12 mouse cellular contexts compared by ENCODE assay signal in genomic region chr9:108462192-108462591, GRCm38 (mm10). TPM values are rescaled to one million over a fixed set of nuclear protein-coding genes. Genes with fewer than 3 reads are reported as not detected.
A peak's percentile ranks its signal among the peaks of the same experiment; 100 is the strongest.
DNase-seq lines count a peak whose midpoint lies in the region; ATAC-seq and TF ChIP-seq lines count a peak whose summit lies in the region.
"Had no signal": no experiment of that assay in that cellular context is flagged by ENCODE, and none has a peak within 500 bp of the region (broad histone marks: within the 10 kb centered on the region; RNA-seq: fewer than 3 reads in every experiment).

No protein-coding gene starts in this region.

- H3K4me2 ChIP-seq in intestine, postnatal 0 days (replicated peaks; ENCODE audit: low read depth), result peak overlapping the region; percentile 73

- H3K4me3 ChIP-seq in gastrocnemius, adult 2 months, result peak overlapping the region; percentile 100
- H3K4me3 ChIP-seq in G1E (ENCODE audit: low read depth, low read length), result peak overlapping the region; percentile 88; the same call in 1 of the 2 replicates
- H3K4me3 ChIP-seq in intestine, postnatal 0 days (ENCODE audit: low read depth, low read length), result no peak overlapping the region

- H3K9ac ChIP-seq in intestine, postnatal 0 days (ENCODE audit: low read depth, low read length), result 0 out of 2 replicates have a peak overlapping the region, but pooled peaks have one; percentile 17

- no peak for DNase-seq in gastrocnemius, adult 2 months
- DNase-seq in gastrocnemius, adult 18-20 months (ENCODE audit: low spot score), result no peak
- DNase-seq in G1E (ENCODE audit: low spot score), result no peak
- peak; percentile 34 for DNase-seq in lung, postnatal 25 days (ENCODE audit: low spot score)
- DNase-seq in layer of hippocampus, adult 9-10 months (ENCODE audit: low spot score), result no peak
- no peak for DNase-seq in cerebellum, adult 18-20 months
- DNase-seq: B cell, adult 2 months; cerebellum, postnatal 10 days had no signal

- intact Hi-C loops in gastrocnemius, adult 2 months (cut with DNase I), result loop anchor here (5.0 kb wide), 1 partner anchor 50 kb away; no protein-coding TSS in a partner anchor

- H3K4me1 ChIP-seq in G1E (ENCODE audit: insufficient read depth, low read depth, low read length), result peaks cover 47% of the 10 kb centered on the region
- H3K4me1 ChIP-seq in intestine, postnatal 0 days (replicated peaks; ENCODE audit: control insufficient read depth, insufficient read depth, low read length), result peaks cover 14% of the 10 kb centered on the region

- no peak for TF ChIP-seq CTCF in gastrocnemius, adult 2 months (IDR thresholded peaks at IDR 0.05)
- TF ChIP-seq CTCF in G1E (IDR thresholded peaks at IDR 0.05; ENCODE audit: low read depth, low read length), result no peak
- no peak for TF ChIP-seq CTCF in intestine, postnatal 0 days (IDR thresholded peaks at IDR 0.05; ENCODE audit: low read depth)

- H3K27ac ChIP-seq in gastrocnemius, adult 2 months, result peak overlapping the region; percentile 28
- 0 out of 2 replicates have a peak overlapping the region, but pooled peaks have one; percentile 2 for H3K27ac ChIP-seq in intestine, postnatal 0 days (ENCODE audit: low read depth, low read length)
- H3K27ac ChIP-seq: limb, embryonic 13.5 days had no signal

- no peaks in the 10 kb centered on the region for H3K27me3 ChIP-seq in G1E (ENCODE audit: insufficient read depth, low read length)
- no peaks in the 10 kb centered on the region for H3K27me3 ChIP-seq in intestine, postnatal 0 days (replicated peaks; ENCODE audit: control insufficient read depth, insufficient read depth, low read length)
- H3K27me3 ChIP-seq: limb, embryonic 13.5 days had no signal

- H3K9me3 ChIP-seq in G1E (replicated peaks), result no peaks in the 10 kb centered on the region
- no peaks in the 10 kb centered on the region for H3K9me3 ChIP-seq in intestine, postnatal 0 days (ENCODE audit: control insufficient read depth)
- H3K9me3 ChIP-seq: limb, embryonic 13.5 days had no signal

- no peak for ATAC-seq in G1E (ENCODE audit: extremely low read depth, insufficient number of reproducible peaks, low FRiP score, poor library complexity, severe bottlenecking)
- ATAC-seq in intestine, postnatal 0 days, result no peak
- no peak for ATAC-seq in granulocyte monocyte progenitor cell, adult 5-6 weeks (replicated peaks; ENCODE audit: poor library complexity, severe bottlenecking)

- peaks cover 59% of the 10 kb centered on the region for H3K36me3 ChIP-seq in G1E (replicated peaks)
- peaks cover 24% of the 10 kb centered on the region for H3K36me3 ChIP-seq in intestine, postnatal 0 days (ENCODE audit: control insufficient read depth, insufficient read depth)

- WGBS in intestine, postnatal 0 days, result 61% methylated on average over 10 of the region's 10 CpGs

RNA-seq across cellular contexts. Expression of gene Klhdc8b, which starts 0.8 kb away (rescaled TPM):
- 1 to 10 TPM; 1.7 to 2.5 TPM for total RNA-seq in gastrocnemius, adult 2 months (2021)
- 1 to 10 TPM; 1.8 to 2.2 TPM for total RNA-seq in gastrocnemius, adult 18-20 months (2021)
- total RNA-seq in G1E (2014; fragmentation: Nextera tagmentation), result 14.7 and 21.2 TPM in 2 replicates
- 52.8 and 63.1 TPM in 2 replicates for total RNA-seq in G1E (2017)
- 112 and 116 TPM in 2 replicates for polyA plus RNA-seq in G1E (2012)
- polyA plus RNA-seq in intestine, postnatal 0 days (2015; fragmentation: Nextera tagmentation; extraction: Ambion mirVana), result 24.2 and 24.8 TPM in 2 replicates
- total RNA-seq in granulocyte monocyte progenitor cell, adult 5-6 weeks (2014; fragmentation: Nextera tagmentation), result 0.56 TPM in 1 of 2 replicates, not detected in the other
- 1.2 and 5.5 TPM in 2 replicates for total RNA-seq in granulocyte monocyte progenitor cell, adult 5-6 weeks (2017)

RNA-seq across cellular contexts. Expression of gene Ccdc71, which starts 1.9 kb away (rescaled TPM):
- total RNA-seq in gastrocnemius, adult 2 months (2021), result 10 to 100 TPM; 15.0 to 17.7 TPM
- 10 to 100 TPM; 14.4 to 15.2 TPM for total RNA-seq in gastrocnemius, adult 18-20 months (2021)
- total RNA-seq in G1E (2014; fragmentation: Nextera tagmentation), result 52.4 and 53.0 TPM in 2 replicates
- total RNA-seq in G1E (2017), result 20.3 and 22.3 TPM in 2 replicates
- polyA plus RNA-seq in G1E (2012), result 24.1 and 25.6 TPM in 2 replicates
- polyA plus RNA-seq in intestine, postnatal 0 days (2015; fragmentation: Nextera tagmentation; extraction: Ambion mirVana), result 29.4 and 30.2 TPM in 2 replicates
- total RNA-seq in granulocyte monocyte progenitor cell, adult 5-6 weeks (2014; fragmentation: Nextera tagmentation), result 22.2 and 23.5 TPM in 2 replicates
- 13.2 and 17.9 TPM in 2 replicates for total RNA-seq in granulocyte monocyte progenitor cell, adult 5-6 weeks (2017)

RNA-seq across cellular contexts. Expression of gene Lamb2, which starts 17.3 kb away (rescaled TPM):
- 100 to 1,000 TPM; 104 to 171 TPM for total RNA-seq in gastrocnemius, adult 2 months (2021)
- total RNA-seq in gastrocnemius, adult 18-20 months (2021), result 100 to 1,000 TPM; 117 to 126 TPM
- total RNA-seq in G1E (2014; fragmentation: Nextera tagmentation) (0.15 TPM in 1 of 2 replicates, not detected in the other), G1E (2017) (0.11 and 0.17 TPM in 2 replicates)
- polyA plus RNA-seq in G1E (2012), result 0.07 TPM in 2 replicates
- 8.9 and 10.1 TPM in 2 replicates for polyA plus RNA-seq in intestine, postnatal 0 days (2015; fragmentation: Nextera tagmentation; extraction: Ambion mirVana)
- total RNA-seq in granulocyte monocyte progenitor cell, adult 5-6 weeks (2014; fragmentation: Nextera tagmentation), result 0.38 TPM in 1 of 2 replicates, not detected in the other
- 0.05 and 0.09 TPM in 2 replicates for total RNA-seq in granulocyte monocyte progenitor cell, adult 5-6 weeks (2017)

RNA-seq across cellular contexts. Expression of gene BC048562, which starts 25.9 kb away (rescaled TPM):
- not detected for total RNA-seq in gastrocnemius, adult 2 months (2021)
- total RNA-seq in gastrocnemius, adult 18-20 months (2021), result not detected
- total RNA-seq in G1E (2014; fragmentation: Nextera tagmentation) (not detected in 2 replicates), G1E (2017) (0.22 TPM in 1 of 2 replicates, not detected in the other)
- 0.08 TPM in 1 of 2 replicates, not detected in the other for polyA plus RNA-seq in G1E (2012)
- polyA plus RNA-seq in intestine, postnatal 0 days (2015; fragmentation: Nextera tagmentation; extraction: Ambion mirVana), result not detected in 2 replicates
- not detected in 2 replicates for total RNA-seq in granulocyte monocyte progenitor cell, adult 5-6 weeks (2014; fragmentation: Nextera tagmentation)
- not detected in 2 replicates for total RNA-seq in granulocyte monocyte progenitor cell, adult 5-6 weeks (2017)
- polyA plus RNA-seq: limb, embryonic 13.5 days; thymus, postnatal 0 days had no signal

RNA-seq across cellular contexts. Expression of gene Usp19, which starts 28.2 kb away (rescaled TPM):
- total RNA-seq in gastrocnemius, adult 2 months (2021), result 100 to 1,000 TPM; 124 TPM
- total RNA-seq in gastrocnemius, adult 18-20 months (2021), result 100 to 1,000 TPM; 126 to 127 TPM
- total RNA-seq in G1E (2014; fragmentation: Nextera tagmentation), result 70.6 and 197 TPM in 2 replicates
- total RNA-seq in G1E (2017), result 41.3 and 44.7 TPM in 2 replicates
- 87.7 and 102 TPM in 2 replicates for polyA plus RNA-seq in G1E (2012)
- 17.2 and 17.6 TPM in 2 replicates for polyA plus RNA-seq in intestine, postnatal 0 days (2015; fragmentation: Nextera tagmentation; extraction: Ambion mirVana)
- 80.9 and 90.2 TPM in 2 replicates for total RNA-seq in granulocyte monocyte progenitor cell, adult 5-6 weeks (2014; fragmentation: Nextera tagmentation)
- total RNA-seq in granulocyte monocyte progenitor cell, adult 5-6 weeks (2017), result 32.3 and 34.9 TPM in 2 replicates

Comparison
In these comparisons a context has a peak if more than half of its experiments do, and no peak if none do; other contexts are left out.
1. RNA of gene Lamb2, which starts 17.3 kb away (total RNA-seq): 104 to 171 TPM in gastrocnemius, adult 2 months and 117 to 126 TPM in gastrocnemius, adult 18-20 months; 0.11 to 0.17 TPM in G1E and 0.05 to 0.38 TPM in granulocyte monocyte progenitor cell, adult 5-6 weeks; every median in the first group is over 10 times any median in the second.